Mouse (Mus musculus) MEL (cell line): ENCODE measurements at regions not wholly inside any gene's neighbourhood (a gene's known extent, or its start where the extent isn't known, plus 50 kb on each side); places are given as distances from the start of the nearest gene placed in this dataset.

Experiments
- CTCF ChIP-seq, 3 experiments: IDR thresholded peaks in 2 of 3; conservative IDR thresholded peaks in 1 of 3; 2 replicates each; pipeline ENCODE4 v1.5.1; 2011 to 2012; ENCODE audit warnings: low read length in 3 of 3, low read depth in 2 of 3, mild to moderate bottlenecking in 2 of 3, improper control_type of control experiment in 1 of 3, inconsistent platforms in 1 of 3, mixed read lengths in 1 of 3, moderate library complexity in 1 of 3; ENCODE audit not compliant: control insufficient read depth in 1 of 3, insufficient read depth in 1 of 3, poor library complexity in 1 of 3, severe bottlenecking in 1 of 3
- EP300 ChIP-seq, 2 experiments: IDR thresholded peaks; 2 replicates each; pipeline ENCODE4 v1.6.1; 2011; ENCODE audit warnings: improper control_type of control experiment in 2 of 2, low read length in 2 of 2, low read depth in 1 of 2, mild to moderate bottlenecking in 1 of 2
- GABPA ChIP-seq: IDR thresholded peaks from 2 replicates; pipeline ENCODE4 v1.6.1; 2012; ENCODE audit warnings: low read depth, mild to moderate bottlenecking, inconsistent platforms, low read length, improper control_type of control experiment, moderate library complexity
- MAFK ChIP-seq: IDR thresholded peaks from 2 replicates; pipeline ENCODE4 v1.6.1; 2011; ENCODE audit warnings: low read depth, mild to moderate bottlenecking, low read length, improper control_type of control experiment, borderline replicate concordance
- MEF2A ChIP-seq: IDR thresholded peaks from 2 replicates; pipeline ENCODE4 v1.6.1; 2014; ENCODE audit warnings: low read depth, mild to moderate bottlenecking, inconsistent platforms, low read length, improper control_type of control experiment; ENCODE audit not compliant: poor library complexity, insufficient replicate concordance, severe bottlenecking; ENCODE audit errors: extremely low read depth
- MXI1 ChIP-seq: IDR thresholded peaks from 2 replicates; pipeline ENCODE4 v1.6.1; 2011; ENCODE audit warnings: mild to moderate bottlenecking, low read depth, low read length, improper control_type of control experiment
- POLR2A ChIP-seq, 2 experiments: IDR thresholded peaks; 2 replicates each; pipeline ENCODE4 v1.6.1; 2011 to 2012; ENCODE audit warnings: low read length in 2 of 2, mild to moderate bottlenecking in 2 of 2, control low read depth in 1 of 2, improper control_type of control experiment in 1 of 2, low read depth in 1 of 2, moderate library complexity in 1 of 2; ENCODE audit not compliant: control insufficient read depth in 1 of 2, insufficient read depth in 1 of 2, poor library complexity in 1 of 2

DNA sequence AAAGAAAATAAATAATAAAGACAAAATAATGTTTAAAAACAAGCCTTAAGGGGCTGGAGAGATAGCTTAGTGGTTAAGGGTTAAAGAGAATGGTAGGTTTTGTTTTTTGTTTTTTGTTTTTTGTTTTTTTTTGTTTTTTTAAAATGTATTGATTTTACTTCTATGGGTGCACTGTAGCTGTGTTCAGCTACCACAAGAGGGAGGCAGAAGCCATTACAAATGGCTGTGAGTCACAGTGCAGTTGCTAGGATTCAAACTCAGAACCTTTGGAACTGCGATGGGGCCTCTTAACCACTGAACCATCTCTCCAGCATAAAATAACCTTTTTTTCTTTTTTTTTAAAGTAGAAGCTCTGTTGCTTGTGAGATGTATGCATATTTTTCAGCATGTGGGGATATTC lies 95.0 kb upstream of the Fermt1 start:
- TF ChIP-seq POLR2A (IDR thresholded peaks at IDR 0.05; ENCODE audit: control insufficient read depth in 1 of 2, insufficient read depth in 1 of 2, low read depth in 1 of 2, low read length in 2 of 2, poor library complexity in 1 of 2) (no peak), MAFK (no peak), GABPA (no peak), CTCF (IDR thresholded peaks at IDR 0.05 in 2 of 3, conservative IDR thresholded peaks at IDR 0.05 in 1 of 3; ENCODE audit: control insufficient read depth in 1 of 3, insufficient read depth in 1 of 3, low read depth in 2 of 3, low read length in 3 of 3, poor library complexity in 1 of 3, severe bottlenecking in 1 of 3) (peak in 1 of 3 experiments; percentile 4; a peak in 1 of 6 replicates), EP300 (IDR thresholded peaks at IDR 0.05; ENCODE audit: low read depth in 1 of 2, low read length in 2 of 2) (no peak), MEF2A (no peak), MXI1 (no peak)
